Mouse (Mus musculus): ENCODE results near the gene Sv2b.

GRCm38 (mm10) chr7:75175042-75175441, 134.0 kb downstream of the Sv2b start:
- TF ChIP-seq EP300 (IDR thresholded peaks at IDR 0.05; ENCODE audit: insufficient read depth, low read depth, low read length) (no peak), CTCF (IDR thresholded peaks at IDR 0.05; ENCODE audit: low read depth, low read length) (no peak), POLR2A (IDR thresholded peaks at IDR 0.05; ENCODE audit: insufficient read depth, low read length) (no peak)

Data from ES-Bruce4 (cell line).